Mouse (Mus musculus) limb, embryonic 11.5 days (tissue): Measurements from ENCODE around the gene Tbx10. TPM values are rescaled to one million over a fixed set of nuclear protein-coding genes. Genes with fewer than 3 reads are reported as not detected.

Experiments
- ATAC-seq: fragments of 200-750 bp; cut with Nextera tagmentation; 2 replicates; pipeline ENCODE4 v1.8.0; 2017; ENCODE audit warnings: low read depth; ENCODE audit not compliant: insufficient number of reproducible peaks, low FRiP score, low TSS enrichment
- DNase-seq: peaks from one replicate; pipeline ENCODE4 v3.0.0-alpha.2; 2015; ENCODE audit warnings: low spot score
- H3K27ac ChIP-seq: fragments of 300-500 bp; sonication (generic); replicated peaks from 2 replicates; pipeline ENCODE4 v1.5.1; 2014; ENCODE audit warnings: low read depth, mild to moderate bottlenecking, low read length
- H3K27me3 ChIP-seq: fragments of 300-500 bp; sonication (generic); 2 replicates; pipeline ENCODE4 v1.6.1; 2014; ENCODE audit warnings: mild to moderate bottlenecking, low read length, mixed read lengths; ENCODE audit not compliant: control insufficient read depth, insufficient read depth
- H3K36me3 ChIP-seq: fragments of 300-500 bp; sonication (generic); 2 replicates; pipeline ENCODE4 v1.6.1; 2014; ENCODE audit warnings: mild to moderate bottlenecking, low read length, moderate library complexity, mixed read lengths; ENCODE audit not compliant: control insufficient read depth, insufficient read depth
- H3K4me1 ChIP-seq: fragments of 300-500 bp; sonication (generic); 2 replicates; pipeline ENCODE4 v1.6.1; 2014; ENCODE audit warnings: low read length, mixed read lengths; ENCODE audit not compliant: control insufficient read depth, insufficient read depth
- H3K4me2 ChIP-seq: fragments of 300-500 bp; sonication (generic); 2 replicates; pipeline ENCODE4 v1.6.1; 2014; ENCODE audit warnings: low read depth, mild to moderate bottlenecking, moderate library complexity; ENCODE audit not compliant: severe bottlenecking
- H3K4me3 ChIP-seq: fragments of 300-500 bp; sonication (generic); 2 replicates; pipeline ENCODE4 v1.5.1; 2014; ENCODE audit warnings: low read depth, low read length
- H3K9ac ChIP-seq: fragments of 300-500 bp; sonication (generic); 2 replicates; pipeline ENCODE4 v1.6.1; 2014; ENCODE audit warnings: mild to moderate bottlenecking, low read length
- H3K9me3 ChIP-seq: fragments of 300-500 bp; sonication (generic); 2 replicates; pipeline ENCODE4 v1.6.1; 2016; ENCODE audit warnings: low read length; ENCODE audit not compliant: control insufficient read depth
- WGBS: fragments of 180-500 bp; shearing (Covaris S2); extraction: QIAGEN DNeasy Blood & Tissue Kit; methylation state at CpG from one replicate; pipeline ENCODE4 v1.1.7; 2014; 5-methylcytosine and 5-hydroxymethylcytosine counted together
- polyA plus RNA-seq: library from polyadenylated mRNA; unstranded; fragments of >200 nt; fragmentation: Nextera tagmentation; extraction: Ambion mirVana; gene quantifications from 2 replicates; pipeline ENCODE4 v1.2.1, GENCODE M21; 2014

Gene Tbx10
- polyA plus RNA-seq, 1 experiment from 2014 or later, result 0.08 TPM

GRCm38 (mm10) chr19:3994932-3995331 lies 2.4 kb downstream of the Tbx10 start:
- DNase-seq (no peak), ATAC-seq (no peak)
- H3K27me3 ChIP-seq, result no peaks in the 10 kb centered on the region
- H3K36me3 ChIP-seq, result no peaks in the 10 kb centered on the region
- no peaks in the 10 kb centered on the region for H3K9me3 ChIP-seq
- WGBS, result 74% methylated on average over 6 of the region's 6 CpGs
- no peak overlapping the region for H3K9ac ChIP-seq
- H3K4me3 ChIP-seq, result no peak overlapping the region
- H3K4me1 ChIP-seq, result no peaks in the 10 kb centered on the region
- no peak overlapping the region for H3K27ac ChIP-seq
- H3K4me2 ChIP-seq, result no peak overlapping the region

DNA sequence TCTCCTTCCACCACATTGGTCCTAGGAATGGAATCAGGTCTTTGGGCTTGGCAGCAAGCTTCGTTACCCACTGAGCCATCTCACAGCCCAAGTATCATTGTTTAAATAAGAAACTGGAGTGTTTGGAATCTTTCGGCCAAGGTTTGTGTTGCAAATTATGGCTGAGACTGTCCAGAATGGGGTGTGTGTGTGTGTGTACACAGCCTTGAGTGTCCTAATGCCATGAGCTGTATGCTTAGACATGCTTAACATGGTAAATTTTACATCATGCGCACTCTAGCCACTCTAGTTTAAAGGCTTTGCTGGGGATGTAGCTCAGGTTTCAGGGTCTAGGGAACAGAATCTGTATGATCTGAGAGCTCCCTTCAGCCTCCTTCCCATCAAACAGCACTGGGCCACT lies 3.0 kb downstream of the Tbx10 start:
- Histone ChIP-seq H3K9ac (no peak overlapping the region), H3K27me3 (no peaks in the 10 kb centered on the region), H3K27ac (no peak overlapping the region), H3K4me1 (no peaks in the 10 kb centered on the region), H3K4me3 (no peak overlapping the region), H3K9me3 (no peaks in the 10 kb centered on the region), H3K4me2 (no peak overlapping the region), H3K36me3 (no peaks in the 10 kb centered on the region)
- no peak for DNase-seq
- 91% methylated on average over 3 of the region's 3 CpGs for WGBS
- ATAC-seq, result no peak

GRCm38 (mm10) chr19:3996106-3996505 lies 3.6 kb downstream of the Tbx10 start:
- Histone ChIP-seq H3K4me2 (no peak overlapping the region), H3K9me3 (no peaks in the 10 kb centered on the region), H3K4me3 (no peak overlapping the region), H3K27me3 (no peaks in the 10 kb centered on the region), H3K4me1 (peaks cover 1% of the 10 kb centered on the region), H3K27ac (no peak overlapping the region), H3K36me3 (no peaks in the 10 kb centered on the region), H3K9ac (no peak overlapping the region)
- WGBS, result 67% methylated on average over 7 of the region's 7 CpGs
- ATAC-seq (no peak), DNase-seq (no peak)

GRCm38 (mm10) chr19:3996747-3997146 lies 4.2 kb downstream of the Tbx10 start:
- no peak overlapping the region for H3K27ac ChIP-seq
- ATAC-seq (no peak), DNase-seq (no peak)
- no peaks in the 10 kb centered on the region for H3K36me3 ChIP-seq
- WGBS, result 90% methylated on average over 8 of the region's 8 CpGs
- H3K4me1 ChIP-seq, result peaks cover 8% of the 10 kb centered on the region
- no peaks in the 10 kb centered on the region for H3K9me3 ChIP-seq
- H3K9ac ChIP-seq, result no peak overlapping the region
- no peaks in the 10 kb centered on the region for H3K27me3 ChIP-seq
- H3K4me3 ChIP-seq, result no peak overlapping the region
- H3K4me2 ChIP-seq, result no peak overlapping the region

- Histone ChIP-seq H3K9me3 (no peaks in the 10 kb centered on the region), H3K4me3 (no peak overlapping the region), H3K9ac (no peak overlapping the region), H3K27ac (no peak overlapping the region), H3K4me2 (no peak overlapping the region), H3K4me1 (peaks cover 8% of the 10 kb centered on the region), H3K36me3 (no peaks in the 10 kb centered on the region), H3K27me3 (no peaks in the 10 kb centered on the region)
- WGBS, result 70% methylated on average over 8 of the region's 8 CpGs
- ATAC-seq (no peak), DNase-seq (no peak)
These were observed 4.7 kb downstream of the Tbx10 start for GRCm38 (mm10) chr19:3997231-3997630.

DNA sequence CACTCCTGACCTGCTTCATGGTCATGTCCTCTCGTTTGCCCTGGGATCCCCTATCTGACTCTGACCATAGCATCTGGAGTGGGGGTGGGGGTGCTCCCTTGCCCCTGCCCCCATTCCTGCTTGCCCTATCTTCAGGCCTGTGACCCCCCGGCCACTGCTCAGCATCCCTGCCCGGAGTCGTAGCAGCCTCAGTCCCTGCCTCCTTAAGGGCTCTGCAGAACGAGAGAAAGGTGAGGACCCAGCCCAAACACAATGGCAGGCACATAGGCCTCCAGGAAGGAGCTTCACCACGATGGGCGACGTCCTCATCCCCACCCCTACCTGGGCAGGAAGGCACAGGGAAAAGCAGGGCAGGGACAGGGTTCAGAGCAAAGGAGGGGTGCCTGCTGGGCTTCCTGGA lies 5.8 kb downstream of the Tbx10 start:
- Histone ChIP-seq H3K36me3 (no peaks in the 10 kb centered on the region), H3K4me3 (no peak overlapping the region), H3K4me1 (peaks cover 8% of the 10 kb centered on the region), H3K27ac (no peak overlapping the region), H3K9me3 (no peaks in the 10 kb centered on the region), H3K9ac (no peak overlapping the region), H3K4me2 (no peak overlapping the region), H3K27me3 (no peaks in the 10 kb centered on the region)
- DNase-seq (no peak), ATAC-seq (no peak)
- WGBS, result 71% methylated on average over 8 of the region's 8 CpGs

DNA sequence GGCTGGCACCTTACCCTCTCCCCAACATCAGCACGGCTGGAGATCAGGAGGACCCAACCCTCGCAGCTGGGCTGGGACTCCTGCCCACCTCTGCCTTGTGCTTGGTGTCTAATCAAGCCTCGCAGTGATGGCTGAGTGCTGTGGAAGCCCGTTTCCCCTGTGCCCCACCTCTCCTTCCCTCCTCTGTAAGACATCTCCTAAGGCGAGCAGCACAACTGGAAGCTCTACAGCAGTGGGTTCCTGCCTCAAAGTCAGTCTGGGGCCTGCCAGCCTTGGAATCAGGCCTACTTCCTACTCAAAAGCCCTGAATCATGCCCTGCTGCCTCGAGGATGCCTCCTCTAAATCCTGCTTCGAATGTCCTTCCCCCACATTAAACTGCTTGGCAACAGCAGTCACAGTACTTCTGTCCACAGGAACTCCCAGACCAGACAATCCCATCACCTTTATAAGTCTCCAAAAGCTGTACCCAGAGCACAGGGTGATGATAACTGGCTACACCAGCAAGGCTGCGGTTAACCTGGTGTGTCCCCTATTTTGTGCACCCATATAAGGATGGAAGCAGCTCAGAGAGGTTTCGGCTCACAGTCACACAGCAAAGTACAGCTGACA lies 6.7 kb downstream of the Tbx10 start:
- DNase-seq (no peak), ATAC-seq (no peak)
- H3K4me3 ChIP-seq, result 0 out of 2 replicates have a peak overlapping the region, but pooled peaks have one; percentile 75
- no peaks in the 10 kb centered on the region for H3K27me3 ChIP-seq
- H3K4me1 ChIP-seq, result peaks cover 8% of the 10 kb centered on the region
- no peak overlapping the region for H3K9ac ChIP-seq
- peak overlapping the region; percentile 87 for H3K4me2 ChIP-seq
- WGBS, result 89% methylated on average over 9 of the region's 9 CpGs
- H3K27ac ChIP-seq, result no peak overlapping the region
- H3K9me3 ChIP-seq, result no peaks in the 10 kb centered on the region
- H3K36me3 ChIP-seq, result no peaks in the 10 kb centered on the region

DNA sequence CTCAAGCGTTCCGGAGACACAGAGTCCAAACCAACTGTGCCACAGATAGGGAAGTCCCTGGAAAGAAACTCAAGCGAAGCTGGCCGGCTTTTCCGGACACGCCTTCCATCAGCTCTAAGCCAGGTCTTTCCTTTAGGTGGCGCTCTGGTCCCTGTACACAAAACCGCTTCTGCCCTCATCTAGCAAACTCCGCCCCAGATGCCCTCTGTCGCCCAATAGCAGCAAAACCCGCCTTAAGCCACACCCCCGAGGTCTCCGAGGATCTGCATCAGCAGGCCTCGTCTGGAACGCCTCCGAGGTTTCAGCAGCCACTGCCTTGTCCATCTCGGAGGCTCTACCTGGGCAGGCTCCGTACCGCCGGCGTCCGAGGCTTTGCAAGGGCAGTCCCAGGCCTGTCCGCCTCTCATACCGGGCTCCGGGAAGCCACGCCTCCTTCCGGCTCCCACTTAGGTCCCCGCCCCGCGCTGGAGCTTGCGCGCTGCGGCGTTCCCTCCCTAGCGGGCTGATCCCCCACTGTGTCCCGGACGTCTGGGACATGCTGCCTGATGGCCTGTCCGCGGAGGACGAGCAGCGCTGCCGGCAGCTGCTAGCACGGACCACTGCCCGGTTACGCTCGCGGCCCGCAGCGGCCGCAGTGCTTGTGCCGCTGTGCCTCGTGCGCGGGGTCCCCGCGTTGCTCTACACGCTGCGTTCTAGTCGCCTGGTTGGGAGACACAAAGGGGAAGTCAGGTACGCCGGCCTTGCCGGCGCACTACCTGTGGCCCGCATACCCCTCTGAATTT lies 7.8 kb downstream of the Tbx10 start, which contains the start of the genes Nudt8 and Gm49405:
Nudt8 (plus strand) TSS at position 462 of the 782 bp plus-strand sequence.
Gm49405 (plus strand) TSS at position 508 of the 782 bp plus-strand sequence.
- H3K9me3 ChIP-seq, result no peaks in the 10 kb centered on the region
- H3K4me3 ChIP-seq, result peak within 1 kb of the TSS; percentile 75
- peaks cover 8% of the 10 kb centered on the region for H3K4me1 ChIP-seq
- peak within 1 kb of the TSS; percentile 96 for H3K27ac ChIP-seq
- H3K4me2 ChIP-seq, result peak within 1 kb of the TSS; percentile 87
- H3K36me3 ChIP-seq, result no peaks in the 10 kb centered on the region; the same call in 1 of the 2 replicates
- peak; percentile 97 for DNase-seq
- H3K27me3 ChIP-seq, result no peaks in the 10 kb centered on the region
- ATAC-seq, result peak; percentile 83
- peak within 1 kb of the TSS; percentile 93 for H3K9ac ChIP-seq
- WGBS, result 0% methylated on average over 64 of the region's 64 CpGs
